Mouse (Mus musculus): ENCODE measurements around the gene Ccdc38. TPM values are rescaled to one million over a fixed set of nuclear protein-coding genes. Genes with fewer than 3 reads are reported as not detected.

The Ccdc38 gene
- not detected in 2 replicates for polyA plus RNA-seq (2012; rRNA removed; ENCODE audit: low replicate concordance)

GRCm38 (mm10) chr10:93540431-93541210, at the start of gene Ccdc38:
Ccdc38 (plus strand) TSS chr10:93540632.

GRCm38 (mm10) chr10:93539775-93540430, 529 bp upstream of the Ccdc38 start, which contains the start of gene Amdhd1:
Amdhd1 (minus strand) TSS chr10:93540033.

GRCm38 (mm10) chr10:93589281-93589848, 48.9 kb downstream of the Ccdc38 start, which contains the start of gene Snrpf:
Snrpf (minus strand) TSS chr10:93589706.

Other genes with a start within 250 kb of the Ccdc38 start
- gene Elk3, start 229.5 kb upstream of the Ccdc38 start, polyA plus RNA-seq (2012; rRNA removed; ENCODE audit: low replicate concordance), result 10.8 and 14.5 TPM in 2 replicates
- gene Lta4h, start 87.2 kb upstream of the Ccdc38 start, polyA plus RNA-seq (2012; rRNA removed; ENCODE audit: low replicate concordance), result 246 and 257 TPM in 2 replicates
- 0.33 and 0.45 TPM in 2 replicates for gene Hal, start 51.9 kb upstream of the Ccdc38 start, polyA plus RNA-seq (2012; rRNA removed; ENCODE audit: low replicate concordance)
- gene Amdhd1, start 599 bp upstream of the Ccdc38 start, polyA plus RNA-seq (2012; rRNA removed; ENCODE audit: low replicate concordance), result 0.08 TPM in 1 of 2 replicates, not detected in the other
- 11.7 and 24.4 TPM in 2 replicates for gene Snrpf, start 49.1 kb downstream of the Ccdc38 start, polyA plus RNA-seq (2012; rRNA removed; ENCODE audit: low replicate concordance)
- gene Ntn4, start 100.0 kb downstream of the Ccdc38 start, polyA plus RNA-seq (2012; rRNA removed; ENCODE audit: low replicate concordance), result 4.4 and 4.9 TPM in 2 replicates

Data from duodenum, adult 2 months (tissue).